Mouse (Mus musculus): ENCODE measurements around the gene Hdhd3.
A peak's percentile ranks its signal among the peaks of the same experiment; 100 is the strongest.

The Hdhd3 gene

DNA sequence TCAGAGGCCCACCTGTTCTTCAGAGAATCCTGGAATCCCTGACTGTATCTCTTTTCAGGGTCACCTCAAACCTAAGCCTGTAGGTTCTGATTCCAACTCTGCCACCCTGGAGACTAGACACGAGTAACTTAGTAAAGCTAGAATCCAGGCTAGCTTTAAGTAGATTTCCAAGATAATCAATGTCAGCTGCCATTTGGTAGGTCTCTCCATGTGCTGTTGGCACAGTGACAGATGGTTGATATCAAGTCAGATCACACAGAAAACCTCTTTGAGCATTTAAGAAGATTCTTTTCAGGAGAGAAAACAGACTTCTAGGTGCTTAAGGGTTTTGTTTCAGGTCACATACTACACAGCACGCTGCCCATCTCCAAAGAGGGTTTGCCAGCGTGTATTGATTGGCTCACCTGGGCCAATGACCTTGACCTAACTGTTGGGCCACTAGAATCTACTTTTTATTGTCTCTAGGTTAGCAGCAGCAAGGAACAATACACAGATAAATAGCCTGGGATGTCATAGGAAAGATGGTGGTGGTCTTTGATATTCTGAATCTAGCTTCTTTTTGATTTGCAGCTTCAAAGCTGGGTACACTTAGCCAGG lies at the start of gene Hdhd3:
Hdhd3 (minus strand) TSS at position 94 of the 597 bp plus-strand sequence.
- DNase-seq (ENCODE audit: low spot score in 2 of 2): no peak

DNA sequence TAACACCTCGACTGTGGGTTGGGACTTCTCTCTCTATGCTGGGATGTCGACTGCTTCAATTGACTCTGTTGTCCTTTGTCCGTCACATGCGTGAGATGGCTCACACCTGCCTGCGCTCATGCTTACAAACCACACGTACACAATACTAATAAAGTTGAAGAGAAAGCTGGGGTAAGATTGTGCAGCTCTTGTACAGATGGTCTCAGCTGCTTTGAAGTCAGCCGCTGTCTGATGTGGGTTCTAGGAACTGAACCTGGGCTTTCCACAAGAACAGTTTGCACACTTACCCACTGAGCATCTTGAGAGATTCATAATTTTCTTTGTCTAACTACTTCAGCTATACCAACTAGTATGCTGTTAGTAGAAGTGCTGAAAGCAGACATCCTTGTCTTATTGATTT lies 48.7 kb upstream of the Hdhd3 start:
- DNase-seq (ENCODE audit: low spot score in 2 of 2): no peak

GRCm38 (mm10) chr4:62544801-62545200 lies 41.5 kb upstream of the Hdhd3 start:
- no peak for DNase-seq (ENCODE audit: low spot score in 2 of 2)

DNA sequence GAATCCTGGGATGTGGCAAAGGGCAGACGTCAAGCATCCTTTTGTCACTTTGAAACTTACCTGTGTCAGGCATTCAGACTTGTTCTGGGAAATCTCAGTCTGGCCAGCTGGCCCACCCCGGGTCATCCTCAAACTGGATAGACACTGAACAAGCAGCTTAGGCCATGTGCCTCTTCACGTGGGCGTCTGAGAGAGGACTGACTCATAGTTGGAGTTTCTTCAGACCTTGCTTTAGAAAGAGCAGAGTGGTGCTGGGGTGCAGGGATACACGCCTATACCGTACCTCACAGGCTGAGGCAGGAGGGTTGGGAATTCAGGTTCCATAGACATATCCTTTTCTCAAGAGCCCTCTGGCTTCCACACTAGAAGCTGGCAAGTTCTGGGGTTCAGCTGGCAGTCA lies 40.5 kb upstream of the Hdhd3 start:
- DNase-seq (ENCODE audit: low spot score in 2 of 2): no peak

DNA sequence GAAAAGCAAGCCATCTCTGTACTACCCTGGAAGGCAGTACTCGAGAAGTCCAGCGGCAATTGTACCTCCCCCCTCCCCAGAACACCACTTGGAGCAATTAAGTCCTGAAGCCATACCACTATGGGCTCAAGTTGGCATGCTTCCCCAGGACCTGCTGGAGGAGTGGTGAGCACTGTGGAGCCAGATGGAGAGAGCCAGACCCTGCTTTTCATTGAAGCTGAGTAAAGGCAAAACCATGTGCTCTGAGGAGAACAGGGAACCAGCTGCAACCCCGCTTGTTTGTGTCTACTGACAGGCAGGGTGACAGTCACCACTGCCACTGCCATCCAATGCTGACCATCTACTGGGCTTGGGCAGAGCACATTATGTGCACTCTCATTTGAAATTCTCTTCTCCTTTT lies 38.5 kb upstream of the Hdhd3 start:
- no peak for DNase-seq (ENCODE audit: low spot score in 2 of 2)

DNA sequence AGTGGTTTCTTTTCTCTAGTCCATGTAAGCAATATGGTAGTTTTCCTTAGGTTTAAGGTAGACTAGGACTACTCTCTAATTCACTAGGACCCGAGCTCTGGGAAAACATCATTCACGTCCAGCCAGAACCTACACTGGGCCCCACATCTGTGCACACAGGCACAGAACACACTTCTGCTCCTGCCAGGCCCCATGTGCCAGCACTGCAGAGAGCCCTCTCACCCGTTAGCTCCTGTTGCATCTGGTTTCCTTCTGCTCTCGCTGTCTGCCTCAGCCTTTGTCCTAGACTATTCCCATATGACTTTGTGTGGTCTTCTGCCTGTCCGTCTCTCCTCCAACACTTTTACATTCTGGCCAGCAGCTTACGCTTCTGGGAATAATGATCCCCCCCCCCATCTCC lies 30.5 kb upstream of the Hdhd3 start:
- no peak for DNase-seq (ENCODE audit: low spot score in 2 of 2)

- no peak for DNase-seq (ENCODE audit: low spot score in 2 of 2)
These were observed 24.4 kb upstream of the Hdhd3 start for GRCm38 (mm10) chr4:62527655-62528054.

DNA sequence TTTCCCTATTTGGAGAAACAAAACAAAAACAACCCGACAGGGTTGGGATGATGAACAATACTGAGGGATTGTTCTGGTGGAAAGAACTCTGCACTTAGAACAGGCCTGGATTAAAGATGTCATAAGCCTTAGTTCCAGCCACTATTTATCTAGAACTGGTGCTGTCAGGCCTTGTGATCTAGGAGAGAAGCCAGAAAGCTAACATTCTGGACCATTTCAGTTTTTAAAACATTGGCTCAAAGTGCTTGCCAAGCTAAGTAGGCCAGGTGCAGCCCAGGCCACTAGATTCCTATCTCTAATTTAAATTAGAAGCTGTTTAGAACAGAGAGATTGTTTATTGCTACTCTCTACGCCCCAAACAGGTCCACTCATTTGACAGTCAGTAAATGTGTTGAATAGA lies 23.0 kb upstream of the Hdhd3 start:
- no peak for DNase-seq (ENCODE audit: low spot score in 2 of 2)

DNA sequence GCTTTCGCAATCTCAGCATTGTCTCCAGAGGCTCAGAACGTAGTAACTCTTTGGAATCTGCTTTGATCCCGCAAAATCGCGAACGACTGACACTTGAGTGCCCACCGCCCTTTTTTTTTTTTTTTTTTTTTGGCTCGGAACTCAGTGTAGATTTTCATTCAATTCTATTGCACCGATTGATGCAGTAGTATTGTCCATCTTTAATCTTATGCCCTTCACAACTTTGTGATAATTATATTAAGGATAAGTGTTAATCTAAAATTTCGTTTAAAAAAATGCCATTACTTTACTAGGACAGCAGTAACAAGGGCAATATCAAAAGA lies 22.2 kb upstream of the Hdhd3 start:
- no peak for DNase-seq (ENCODE audit: low spot score in 2 of 2)

- DNase-seq (ENCODE audit: low spot score in 2 of 2): peak; percentile 96 to 97
These were observed 21.6 kb upstream of the Hdhd3 start, which contains the start of the genes Pole3 and 4933430I17Rik for GRCm38 (mm10) chr4:62524651-62525488. Gene Pole3 (minus strand): TSS chr4:62525068. Gene 4933430I17Rik (plus strand): TSS chr4:62525369.

DNA sequence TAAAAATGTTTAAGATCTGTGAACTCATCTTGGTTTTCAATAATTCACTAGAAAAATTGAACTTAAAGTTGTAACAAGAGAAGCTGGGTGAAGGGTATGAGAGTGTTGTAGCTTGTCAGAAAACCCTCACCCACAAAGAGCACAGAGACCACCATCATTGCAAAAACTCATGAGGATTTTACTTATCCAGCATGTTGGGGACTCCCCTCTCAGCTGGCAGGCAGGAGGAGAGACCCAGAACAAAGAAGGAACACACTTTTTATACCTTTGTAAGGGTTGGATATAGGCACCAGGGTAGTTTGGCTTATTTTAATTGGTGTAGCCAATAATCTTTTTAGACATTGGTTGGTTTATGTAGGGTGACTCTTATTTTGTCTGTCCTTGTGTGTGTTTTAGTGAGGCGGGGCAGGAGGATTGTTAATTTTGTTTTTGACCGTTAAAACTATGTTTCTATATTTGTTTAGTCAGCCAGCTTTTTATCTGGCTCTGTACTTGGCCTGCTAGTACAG lies 17.7 kb upstream of the Hdhd3 start:
- no peak for DNase-seq (ENCODE audit: low spot score in 2 of 2)

- DNase-seq (ENCODE audit: low spot score in 2 of 2): peak; percentile 79 to 84
These were observed 16.6 kb upstream of the Hdhd3 start, which contains the start of gene Alad for GRCm38 (mm10) chr4:62519849-62520233. Gene Alad (minus strand): TSS chr4:62519918.

- no peak for DNase-seq (ENCODE audit: low spot score in 2 of 2)
These were observed 16.0 kb upstream of the Hdhd3 start for GRCm38 (mm10) chr4:62519122-62519848.

DNA sequence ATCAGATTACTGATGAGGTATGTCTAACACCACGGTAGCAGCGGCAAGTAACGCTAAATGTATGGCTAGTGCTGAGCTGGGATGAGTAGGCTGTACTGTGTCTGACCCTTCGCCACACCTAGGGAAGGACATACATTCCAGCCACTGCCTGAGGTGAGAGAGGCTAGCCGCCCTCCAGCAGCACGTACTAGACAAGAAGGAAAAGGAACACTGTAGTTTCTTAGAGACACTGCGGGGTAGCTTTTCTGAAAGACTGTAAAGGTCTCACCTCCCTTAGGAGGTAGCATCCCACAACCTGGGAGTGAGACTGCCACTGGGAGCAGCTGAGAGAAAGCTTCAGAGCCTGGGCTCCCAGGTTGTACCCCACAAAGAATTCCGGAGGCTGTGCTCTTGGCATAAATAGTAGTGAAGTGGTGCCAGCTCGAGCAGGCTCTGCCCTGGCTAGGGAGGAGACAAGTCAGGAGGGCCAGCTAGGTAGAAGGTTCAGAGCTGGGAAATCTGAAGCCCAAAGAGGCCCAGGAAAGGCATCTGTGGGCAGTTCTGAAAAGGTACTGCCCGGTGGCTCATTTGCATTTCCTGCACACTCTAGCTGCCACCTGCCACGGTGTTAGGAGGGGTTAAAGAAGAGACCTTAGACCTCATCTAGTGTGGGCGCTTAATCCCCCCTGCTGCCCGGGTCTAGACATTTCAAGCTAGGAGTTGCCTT lies 15.3 kb upstream of the Hdhd3 start:
- DNase-seq (ENCODE audit: low spot score in 2 of 2): no peak

DNA sequence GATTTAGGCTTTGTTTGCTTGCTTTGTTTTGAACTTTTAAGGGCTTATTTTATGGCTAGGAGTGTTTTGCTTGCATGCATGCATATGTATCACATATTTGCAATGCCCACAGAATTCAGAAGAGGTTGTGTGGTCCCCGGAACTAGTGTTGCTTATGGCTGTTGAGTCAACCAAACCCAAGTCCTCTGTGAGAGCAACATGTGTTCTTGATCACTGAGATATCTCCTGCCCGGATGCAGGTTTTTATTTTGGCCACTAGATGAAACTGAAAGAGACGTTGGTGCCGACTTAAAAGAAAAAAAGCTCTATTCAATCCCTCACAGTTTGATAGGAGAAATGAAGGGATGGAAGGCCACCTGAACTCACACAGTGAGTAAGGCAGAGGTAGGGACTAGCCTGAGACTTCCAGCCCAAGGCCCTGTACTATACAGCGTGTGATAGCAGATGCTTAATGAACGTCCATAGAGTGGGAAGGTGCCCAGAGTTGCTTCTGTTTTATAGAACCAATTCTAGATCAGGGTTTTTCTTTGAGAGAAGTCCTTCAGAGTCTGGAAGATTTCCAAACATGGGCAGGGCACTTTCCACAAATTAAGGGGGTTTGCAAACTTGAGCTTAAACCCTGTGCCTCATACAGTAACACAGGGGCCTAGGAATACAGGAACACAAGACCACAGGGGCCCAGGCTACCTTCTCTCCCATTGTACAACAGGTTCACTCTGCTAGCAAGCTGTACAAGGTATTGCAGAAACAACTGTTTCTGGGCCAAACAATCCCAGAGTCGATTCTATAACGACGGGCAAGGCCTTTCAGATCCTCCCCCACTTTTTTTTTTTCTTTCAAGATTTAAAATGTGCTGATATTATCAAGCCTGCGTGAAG lies 14.5 kb upstream of the Hdhd3 start:
- DNase-seq (ENCODE audit: low spot score in 2 of 2): no peak

GRCm38 (mm10) chr4:62517046-62517445 lies 13.8 kb upstream of the Hdhd3 start:
- DNase-seq (ENCODE audit: low spot score in 2 of 2): no peak

GRCm38 (mm10) chr4:62516579-62516978 lies 13.3 kb upstream of the Hdhd3 start:
- DNase-seq (ENCODE audit: low spot score in 2 of 2): no peak

- no peak for DNase-seq (ENCODE audit: low spot score in 2 of 2)
These were observed 12.8 kb upstream of the Hdhd3 start for GRCm38 (mm10) chr4:62516079-62516478.

DNA sequence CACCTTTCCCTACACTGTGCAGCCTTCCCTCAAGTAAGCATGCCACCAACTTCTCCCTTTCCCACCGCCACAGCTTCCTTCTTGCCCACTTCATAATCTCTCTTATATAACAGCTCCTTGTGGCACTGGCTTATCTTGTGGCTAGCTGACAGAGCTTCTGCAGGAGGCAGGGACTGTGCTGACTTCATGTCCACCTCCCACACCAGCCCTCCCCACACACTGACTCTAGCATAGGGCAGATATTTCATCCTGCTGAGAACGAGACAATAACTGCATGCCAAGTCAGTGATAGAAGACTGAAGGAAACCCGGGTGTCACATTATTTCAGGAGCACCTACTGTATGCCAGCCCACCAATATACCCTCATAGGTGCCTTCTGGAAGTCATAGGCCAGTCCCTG lies 12.2 kb upstream of the Hdhd3 start:
- DNase-seq (ENCODE audit: low spot score in 2 of 2): no peak

- DNase-seq (ENCODE audit: low spot score in 2 of 2): no peak
These were observed 11.7 kb upstream of the Hdhd3 start for GRCm38 (mm10) chr4:62514995-62515394.

DNA sequence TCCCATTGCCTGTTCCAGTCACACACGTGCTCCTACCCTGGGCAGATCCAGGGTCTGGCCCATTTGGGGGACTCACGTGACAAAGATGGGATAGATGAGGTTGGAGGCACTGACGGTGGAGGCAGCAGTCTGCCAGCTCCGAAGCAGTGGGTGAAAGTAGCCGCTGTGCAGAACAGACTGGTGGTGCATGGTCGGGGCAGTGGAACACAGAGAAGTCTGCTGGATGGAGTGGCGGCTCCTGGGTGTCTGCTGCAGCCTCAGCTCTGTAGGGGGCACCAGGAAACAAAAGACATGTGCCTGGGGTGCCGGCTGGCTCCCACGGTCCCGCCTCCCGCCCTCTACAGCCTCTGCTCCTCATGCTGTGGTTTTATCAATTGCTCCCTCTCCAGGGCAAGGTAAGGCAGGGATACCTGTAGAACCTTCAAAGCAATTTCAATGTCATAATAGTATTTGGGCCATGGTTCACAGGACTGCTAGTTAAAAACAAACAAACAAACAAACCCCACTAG lies 10.8 kb upstream of the Hdhd3 start:
- DNase-seq (ENCODE audit: low spot score in 2 of 2): no peak

All from right cerebral cortex, adult 2 months (tissue).